Mouse (Mus musculus): ENCODE results near the gene Rrp1.

- TF ChIP-seq CTCF (IDR thresholded peaks at IDR 0.05; ENCODE audit: borderline replicate concordance, insufficient read depth, low read depth, low read length): no peak
- no peak for TF ChIP-seq POLR2A (IDR thresholded peaks at IDR 0.05; ENCODE audit: borderline replicate concordance, insufficient read depth, low read length)
These were observed 5.0 kb upstream of the Rrp1 start for GRCm38 (mm10) chr10:78417888-78418287.
